Mouse (Mus musculus) heart, postnatal 14 days (tissue): ENCODE data around the gene Stxbp3. TPM values are rescaled to one million over a fixed set of nuclear protein-coding genes. Genes with fewer than 3 reads are reported as not detected.
"Not testable (repeated sequence)": the region's sequence is repeated elsewhere in the genome, so short reads cannot be mapped to it uniquely, and the experiment has no call there.

Experiments
- DNase-seq, 2 experiments: peaks; one replicate each; pipeline ENCODE4 v3.0.0; 2021 to 2022
- intact Hi-C: fragments of 180-260 bp; cut with DNase I; formaldehyde crosslinking; loops from one replicate; pipeline ENCODE4 v1.15.1; 2025
- long read RNA-seq, 2 experiments: library from polyadenylated mRNA; stranded (forward); transcript quantifications; one replicate each; pipeline ENCODE4 v2.0.0; 2021
- total RNA-seq, 2 experiments: library from RNA; stranded (reverse); gene quantifications; 2 replicates each; pipeline ENCODE4 v1.2.3; 2021

Stxbp3 gene
- 10 to 100 TPM; 25.9 to 31.3 TPM for total RNA-seq
- long read RNA-seq, experiment 1, transcript Stxbp3-201 (19 exons, 2,419 nt): major isoform, 29 of 32 reads
- long read RNA-seq, experiment 1, partial matches to known transcripts: 0 of 32 reads
- long read RNA-seq, experiment 1, other reads (novel, unspliced or antisense): 3 of 32 reads
- long read RNA-seq, experiment 2, transcript Stxbp3-201 (19 exons, 2,419 nt): major isoform, 25 of 33 reads
- long read RNA-seq, experiment 2, partial matches to known transcripts: 0 of 33 reads
- long read RNA-seq, experiment 2, other reads (novel, unspliced or antisense): 8 of 33 reads

DNA sequence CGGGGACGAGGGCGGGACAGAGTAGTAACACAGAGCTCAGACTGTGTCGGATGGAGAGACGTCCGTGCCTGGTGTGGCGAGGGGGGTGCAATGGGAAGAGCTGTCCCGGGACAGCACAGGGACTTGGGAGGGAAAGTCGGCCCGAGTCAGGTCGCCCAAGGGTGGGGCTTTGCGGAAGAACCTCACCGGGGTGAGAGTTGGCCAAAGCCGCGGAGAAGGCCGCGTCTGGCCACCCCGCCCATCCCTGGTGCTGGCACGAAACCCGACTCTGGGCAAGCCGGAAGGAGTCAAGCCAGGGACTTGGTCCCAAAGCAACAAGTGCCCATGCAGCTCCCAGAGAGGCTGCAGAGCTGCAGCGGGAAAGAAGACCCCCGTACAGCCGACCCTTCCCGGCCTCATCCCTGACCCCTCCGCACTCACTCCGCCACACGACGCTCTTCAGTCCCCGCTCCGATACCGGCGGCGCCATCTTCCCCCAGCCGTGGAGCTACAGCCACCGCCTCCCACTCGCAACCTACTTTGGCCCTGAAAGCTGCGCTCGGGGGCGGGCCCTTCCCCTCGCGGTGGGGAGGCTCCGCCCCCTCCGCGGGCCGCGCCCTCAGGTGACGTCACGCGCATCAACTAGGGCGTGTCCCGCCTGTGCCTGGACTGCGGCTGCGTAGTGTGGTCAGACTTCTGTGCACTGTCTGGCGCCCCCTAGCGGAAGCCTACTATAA lies at the start of gene Stxbp3:
Gene Stxbp3 (minus strand): TSS at position 527 of the 716 bp plus-strand sequence.
- intact Hi-C loops: loop anchor here (2.0 to 10.0 kb wide), 4 partner anchors 69 to 225 kb away; partner anchors contain the start of genes Gpsm2 and Prpf38b
- DNase-seq: peak; percentile 100

DNA sequence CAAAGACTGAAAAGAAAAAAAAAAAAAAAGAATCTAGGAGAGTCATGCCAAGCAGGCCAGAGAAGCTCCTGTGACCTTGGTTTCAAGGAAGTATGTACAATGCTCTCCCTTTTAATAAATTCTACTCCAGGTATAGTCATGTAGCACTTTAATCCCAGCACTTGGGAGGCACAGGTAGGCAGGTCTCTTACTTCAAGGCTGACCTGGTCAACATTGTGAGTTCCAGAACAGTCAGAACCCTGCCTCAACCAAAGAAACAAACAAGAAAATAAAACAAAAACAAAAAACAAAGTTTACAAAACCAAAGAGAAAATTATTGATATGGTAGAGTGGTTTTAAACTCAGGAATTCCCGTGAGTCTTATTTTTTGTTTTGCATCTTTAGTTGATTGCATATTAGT lies 49.6 kb upstream of the Stxbp3 start, which contains the start of gene Fndc7:
Gene Fndc7 (minus strand): TSS at position 101 of the 400 bp plus-strand sequence.
- intact Hi-C loops: no loop called here
- DNase-seq: no peak

DNA sequence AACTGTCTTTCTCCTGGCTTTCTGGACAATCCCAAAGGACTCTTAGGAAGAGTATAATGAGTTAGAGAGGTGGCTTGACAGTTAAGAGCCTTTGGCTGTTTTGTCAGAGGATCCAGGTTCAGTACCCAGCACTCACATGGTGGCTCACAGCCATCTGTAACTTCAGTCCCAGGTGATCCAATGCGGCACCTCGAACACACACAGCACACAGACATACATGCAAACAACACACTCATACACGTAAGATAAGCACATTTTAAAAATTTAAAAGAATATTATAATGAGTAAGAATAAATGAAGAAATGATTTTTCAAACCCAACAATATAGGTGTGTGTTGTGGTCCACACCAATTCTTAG lies 47.3 kb upstream of the Stxbp3 start:
- no peak for DNase-seq
- intact Hi-C loops: no loop called here

DNA sequence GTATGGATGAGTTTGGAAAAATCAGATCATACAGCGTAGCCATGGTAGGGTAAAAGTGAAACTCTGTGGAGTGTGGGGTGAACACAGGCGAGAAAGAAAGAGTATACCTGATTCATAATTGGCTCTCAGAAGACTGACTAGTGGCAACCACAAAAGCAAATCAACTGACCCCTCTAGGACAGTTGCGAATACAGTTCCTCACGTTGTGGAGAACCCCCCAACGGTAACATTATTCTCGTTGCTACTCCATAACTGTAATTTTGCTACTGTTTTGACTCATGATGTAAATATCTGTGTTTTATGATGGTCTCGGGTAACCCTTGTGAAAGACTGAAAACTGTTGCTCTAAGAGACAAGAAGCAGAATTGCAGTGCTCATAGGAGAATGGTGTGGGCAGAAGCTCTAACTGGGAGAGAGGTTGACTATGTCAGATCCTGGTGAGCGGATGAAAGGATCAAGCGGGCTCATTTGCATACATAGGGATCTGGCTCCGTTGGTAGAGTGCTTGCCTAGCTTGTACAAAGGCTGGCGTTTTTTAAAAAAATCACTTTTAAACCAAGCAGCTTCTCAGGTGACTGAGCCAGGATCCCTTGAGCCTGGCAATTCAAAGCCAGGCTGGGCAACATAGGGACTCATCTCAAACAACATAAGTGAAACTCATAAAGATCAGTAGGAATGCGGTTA lies 46.8 kb upstream of the Stxbp3 start:
- intact Hi-C loops: no loop called here
- no peak for DNase-seq

DNA sequence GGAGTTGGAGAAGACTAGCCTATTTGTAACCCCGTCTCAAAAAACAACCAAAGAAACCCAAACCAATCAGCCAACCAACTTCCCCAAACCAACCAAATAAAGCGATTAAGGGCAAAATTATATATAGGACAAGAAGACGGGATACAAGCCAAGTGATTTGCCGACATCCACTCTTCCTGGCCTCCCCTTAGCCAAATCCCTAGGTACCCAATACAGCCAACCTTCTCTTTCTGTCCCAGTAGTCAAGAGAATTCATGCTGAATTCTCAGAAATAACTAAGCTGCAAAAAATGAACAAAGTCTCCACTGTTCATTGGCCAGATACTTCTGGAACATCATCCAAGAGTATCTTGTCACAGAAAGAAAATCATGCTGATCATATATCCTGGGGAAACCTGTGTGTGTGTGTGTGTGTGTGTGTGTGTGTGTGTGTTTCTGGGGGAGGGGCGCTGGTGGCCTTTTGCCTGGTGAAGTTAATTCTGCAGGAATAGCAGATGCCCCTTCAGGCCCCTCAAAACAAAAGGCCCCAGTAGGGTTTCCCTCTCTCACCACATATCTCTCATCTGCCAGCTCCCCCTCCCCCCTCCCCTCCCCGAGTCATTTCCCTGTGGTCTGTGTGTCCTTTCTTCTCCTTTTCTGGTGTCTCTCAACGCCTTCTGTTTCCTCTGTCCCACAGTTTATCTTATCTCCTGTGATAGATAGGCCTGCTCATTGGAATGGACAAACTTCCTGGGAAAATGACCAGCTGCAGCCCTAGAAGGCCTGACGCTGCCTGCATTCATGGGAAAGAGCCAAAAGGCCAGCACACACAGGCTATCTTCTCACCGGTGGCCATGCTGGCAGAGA lies 45.6 kb upstream of the Stxbp3 start:
- DNase-seq: peak; percentile 27 to 37
- intact Hi-C loops: no loop called here

DNA sequence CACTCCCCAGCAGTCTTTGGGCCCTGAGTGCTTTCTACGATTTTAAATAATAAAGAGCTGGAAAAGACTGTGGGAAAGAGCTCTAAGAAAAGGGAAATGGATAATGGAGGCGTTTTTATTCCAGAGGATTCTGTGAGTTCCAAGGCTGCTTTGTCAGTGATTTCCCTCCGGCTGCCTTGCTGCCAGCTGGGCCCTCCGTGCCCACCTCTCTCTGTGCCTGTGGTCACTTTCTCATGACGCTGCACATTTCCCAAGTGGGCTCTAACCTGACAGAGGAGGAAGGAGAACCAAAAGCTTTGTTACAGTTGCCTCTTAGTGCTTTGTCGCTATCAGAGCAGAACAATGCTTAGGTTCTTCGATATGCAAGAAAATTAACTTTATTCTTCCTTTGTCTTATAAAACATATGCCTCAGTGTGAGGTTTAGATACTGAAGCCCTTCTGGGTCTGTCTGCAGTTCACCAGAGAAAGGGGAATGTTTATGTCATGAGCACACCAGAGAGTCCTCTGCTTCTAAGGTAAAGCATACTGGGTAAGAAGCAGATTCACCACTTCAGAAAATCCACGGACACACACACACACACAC lies 44.5 kb upstream of the Stxbp3 start:
- no peak for DNase-seq
- intact Hi-C loops: no loop called here

DNA sequence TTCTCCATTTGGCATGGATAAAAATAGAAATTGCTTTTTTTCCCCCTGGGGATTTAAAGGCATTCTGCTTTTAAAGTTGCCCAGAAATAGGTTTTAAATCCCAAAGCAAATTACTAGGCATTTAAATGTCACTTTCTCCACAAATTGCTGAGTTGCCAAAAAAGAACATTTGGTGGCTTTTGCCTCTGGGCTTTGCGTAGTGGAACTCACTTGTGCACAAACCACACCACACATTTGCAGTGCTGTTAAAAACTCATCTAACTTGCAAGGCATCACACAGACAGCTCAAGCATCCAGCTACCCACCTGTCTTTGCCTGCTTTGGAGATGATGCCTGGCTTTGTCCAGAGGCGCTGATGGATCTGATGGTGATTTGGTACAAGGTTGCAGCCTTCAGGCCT lies 42.7 kb upstream of the Stxbp3 start:
- intact Hi-C loops: no loop called here
- no peak for DNase-seq

DNA sequence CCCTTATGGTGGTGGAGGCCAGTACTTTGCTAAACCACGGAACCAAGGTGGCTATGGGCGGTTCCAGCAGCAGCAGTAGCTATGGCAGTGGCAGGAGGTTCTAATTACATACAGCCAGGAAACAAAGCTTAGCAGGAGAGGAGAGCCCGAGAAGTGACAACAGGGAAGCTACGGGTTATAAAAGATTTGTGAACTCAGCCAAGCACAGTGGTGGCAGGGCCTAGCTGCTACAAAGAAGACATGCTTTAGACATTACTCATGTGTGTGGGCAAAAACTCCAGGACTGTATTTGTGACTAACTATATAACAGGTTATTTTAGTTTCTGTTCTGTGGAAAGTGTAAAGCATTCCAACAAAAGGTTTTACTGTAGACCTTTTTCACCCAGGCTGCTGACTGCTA lies 41.5 kb upstream of the Stxbp3 start:
- intact Hi-C loops, DNase-seq: not testable (repeated sequence)

DNA sequence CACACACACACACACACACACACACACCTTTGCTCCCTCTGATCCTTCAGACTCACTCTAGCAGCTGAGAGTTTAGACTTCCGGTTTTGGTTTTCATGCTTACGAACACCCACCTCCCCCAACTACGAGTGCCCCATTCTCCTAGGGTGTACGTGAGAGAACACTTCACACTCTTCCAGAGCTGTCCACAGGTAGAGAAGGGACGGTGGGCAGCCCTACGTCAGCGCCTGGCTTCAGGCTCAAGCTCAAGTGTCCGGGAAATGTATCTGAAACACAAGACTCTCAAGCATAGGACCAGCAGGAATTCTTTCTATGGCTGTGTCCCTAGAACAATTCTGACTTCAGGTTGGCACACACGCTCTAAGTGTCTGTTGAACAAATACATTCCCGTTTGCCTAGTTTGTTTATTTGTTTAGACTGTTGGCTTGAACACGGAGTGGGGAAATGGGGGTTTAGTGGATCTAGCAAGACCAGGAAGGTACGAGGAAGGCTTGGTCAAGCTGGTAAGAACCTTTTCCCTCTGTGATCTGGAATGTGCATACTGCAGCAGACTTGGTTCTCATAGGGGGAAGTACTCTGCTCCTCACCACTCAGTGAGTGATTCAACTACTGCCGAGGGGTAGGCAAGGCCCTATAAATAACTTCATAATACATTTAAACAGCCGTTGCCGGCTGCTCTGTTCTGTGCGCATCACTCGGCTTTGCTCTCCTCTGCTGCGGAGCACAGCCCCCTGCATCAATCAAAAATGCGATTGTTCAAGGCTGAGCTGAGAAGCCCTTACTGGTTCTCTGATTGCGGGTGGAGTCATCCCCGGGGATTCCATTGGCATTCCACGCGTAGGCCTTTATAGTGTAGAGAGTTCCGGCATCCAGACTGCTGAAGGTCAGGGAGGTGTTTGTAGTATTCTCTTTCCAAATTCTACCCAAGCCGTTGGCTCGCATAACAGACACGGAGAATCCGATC lies 40.5 kb upstream of the Stxbp3 start:
- intact Hi-C loops: no loop called here
- DNase-seq: peak in 1 of 2 experiments; percentile 20

DNA sequence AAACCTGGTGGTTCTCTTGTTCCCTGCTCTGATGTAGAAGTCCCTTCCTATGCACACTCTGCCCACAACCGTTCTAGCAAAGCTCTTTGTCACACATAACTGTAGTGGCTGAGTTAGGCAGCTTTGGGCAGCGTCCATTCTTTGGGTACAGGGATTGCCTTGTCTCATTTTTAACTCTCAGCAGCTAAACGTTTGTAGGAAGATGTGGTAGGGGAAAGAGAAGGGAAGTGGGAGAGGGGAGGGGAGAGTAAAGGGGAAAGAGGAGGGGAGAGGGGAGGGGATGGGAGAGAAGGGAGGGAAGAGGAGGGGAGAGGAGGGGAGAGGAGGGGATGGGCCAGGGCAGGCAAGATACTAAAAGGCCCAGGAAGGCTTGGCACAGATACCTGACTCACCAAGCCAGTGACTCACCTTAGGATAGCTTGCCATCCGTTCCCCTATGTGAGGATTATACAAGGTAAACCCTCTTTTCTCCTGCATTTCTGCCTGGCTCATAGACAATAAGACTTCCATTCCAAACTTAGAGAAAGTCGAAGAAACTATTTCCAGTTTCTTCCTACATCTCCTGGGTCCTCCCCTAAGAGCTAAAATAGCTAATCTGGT lies 39.6 kb upstream of the Stxbp3 start:
- intact Hi-C loops: no loop called here
- no peak for DNase-seq

DNA sequence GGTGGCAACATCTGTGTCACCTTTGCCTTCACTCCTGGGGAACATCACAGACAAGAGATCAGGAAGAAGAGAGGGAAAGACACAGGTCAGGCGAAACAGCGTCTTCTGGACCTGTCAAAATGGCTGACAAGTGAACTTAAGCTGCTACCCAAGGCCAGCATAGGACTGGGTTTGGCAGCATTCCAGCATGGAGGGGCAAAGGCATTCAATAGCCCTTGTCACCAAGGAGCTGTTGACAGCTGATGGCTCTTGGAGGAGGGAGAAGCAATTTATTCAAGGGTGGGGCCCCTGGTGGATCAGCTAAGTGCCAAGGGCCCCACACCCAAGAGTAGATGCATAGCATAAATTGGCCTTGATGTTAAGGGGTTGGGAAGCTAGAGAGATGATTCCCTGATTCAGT lies 38.8 kb upstream of the Stxbp3 start:
- no peak for DNase-seq
- intact Hi-C loops: no loop called here

DNA sequence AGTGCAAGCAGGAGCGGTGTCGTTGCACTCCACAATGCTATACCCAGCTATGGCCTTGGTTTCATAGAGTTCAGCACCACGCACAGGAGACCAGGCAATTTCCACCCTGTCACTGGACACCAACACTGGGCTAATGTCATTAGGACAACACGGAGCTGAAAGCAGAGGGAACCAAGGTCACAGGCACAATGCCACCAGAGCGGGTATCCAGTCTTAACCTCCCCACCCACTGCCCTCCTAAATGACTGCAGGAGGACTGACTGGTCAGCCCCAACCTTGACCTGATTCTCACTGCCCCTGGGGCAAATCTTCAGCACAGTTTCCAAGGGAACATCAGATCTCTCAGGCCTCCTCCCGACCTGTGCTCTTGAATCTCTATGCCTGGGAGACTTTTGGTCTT lies 30.3 kb upstream of the Stxbp3 start:
- intact Hi-C loops: no loop called here
- DNase-seq: no peak

DNA sequence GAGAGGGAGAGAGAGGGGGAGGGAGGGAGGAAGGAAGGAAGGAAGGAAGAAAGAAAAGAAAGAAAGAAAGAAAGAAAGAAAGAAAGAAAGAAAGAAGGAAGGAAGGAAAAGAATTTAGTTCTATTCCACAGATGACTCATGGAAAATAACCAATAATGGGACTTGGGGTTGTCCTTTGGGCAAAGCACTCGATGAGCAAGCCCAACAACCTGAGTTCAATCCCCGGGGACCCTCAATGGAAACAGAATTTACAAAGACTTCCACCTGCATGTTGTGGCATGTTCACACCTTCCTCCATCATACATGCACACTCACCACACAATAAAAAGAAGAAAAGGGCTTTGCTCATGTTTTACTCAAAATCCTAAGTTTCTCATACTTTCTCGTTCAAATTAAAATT lies 27.1 kb upstream of the Stxbp3 start:
- no peak for DNase-seq
- intact Hi-C loops: no loop called here

DNA sequence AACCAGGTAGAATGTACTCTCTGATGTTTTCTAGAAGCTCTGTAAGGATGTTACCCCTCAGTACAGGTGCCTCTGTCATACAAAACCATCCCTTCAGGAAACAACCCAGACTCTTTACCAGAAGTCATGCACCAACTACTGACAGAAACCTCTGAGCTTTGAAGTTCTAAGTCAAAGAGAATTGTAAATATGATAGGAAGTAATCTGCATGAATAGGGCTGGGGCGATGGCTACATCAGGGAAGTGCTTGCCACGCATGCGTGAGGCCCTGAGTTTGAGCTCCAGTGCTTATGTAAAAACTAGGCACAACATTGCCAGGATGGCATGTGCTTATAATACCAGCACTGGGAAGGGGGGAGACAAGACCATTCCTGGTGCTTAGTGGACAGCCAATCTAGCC lies 25.4 kb upstream of the Stxbp3 start:
- no peak for DNase-seq
- intact Hi-C loops: no loop called here

DNA sequence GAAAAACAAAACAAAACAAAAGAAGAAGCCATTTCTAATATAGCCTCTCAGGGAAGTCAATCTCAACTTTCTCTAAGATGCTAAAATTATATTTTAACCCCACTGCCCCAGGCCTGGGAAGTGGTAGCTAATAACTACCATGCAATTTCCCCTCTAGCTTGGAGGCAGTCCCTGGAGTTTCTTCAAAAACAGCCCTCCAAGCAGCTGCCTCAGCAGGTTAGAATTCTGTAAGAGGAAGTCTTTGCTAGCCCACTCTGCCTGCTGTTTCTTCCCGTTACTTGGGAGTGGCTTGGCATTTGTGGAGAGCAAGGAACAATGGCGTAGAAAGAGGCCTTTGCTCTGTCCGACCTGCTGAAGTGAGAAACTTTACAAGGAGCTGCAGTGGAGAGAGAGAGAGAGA lies 24.8 kb upstream of the Stxbp3 start:
- intact Hi-C loops: no loop called here
- DNase-seq: no peak

DNA sequence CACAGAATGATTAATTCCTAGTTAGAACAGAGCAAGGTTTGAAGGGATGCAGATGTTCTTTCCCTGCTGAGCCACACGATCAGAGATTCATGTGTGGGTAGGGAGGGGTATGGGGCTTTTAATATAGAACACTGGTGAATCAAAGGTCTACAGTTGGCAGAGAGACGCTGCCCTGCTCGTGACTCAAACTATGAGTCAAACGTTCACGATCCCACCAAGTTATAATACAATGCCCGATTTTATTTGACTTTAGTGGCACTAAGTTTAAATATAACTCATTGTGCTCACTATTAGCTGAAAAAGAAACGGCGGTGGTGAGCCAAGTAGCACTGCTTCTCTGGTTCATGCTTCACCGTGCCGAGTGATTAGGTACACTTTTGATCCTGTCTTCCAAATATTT lies 22.8 kb upstream of the Stxbp3 start:
- intact Hi-C loops: no loop called here
- DNase-seq: no peak

DNA sequence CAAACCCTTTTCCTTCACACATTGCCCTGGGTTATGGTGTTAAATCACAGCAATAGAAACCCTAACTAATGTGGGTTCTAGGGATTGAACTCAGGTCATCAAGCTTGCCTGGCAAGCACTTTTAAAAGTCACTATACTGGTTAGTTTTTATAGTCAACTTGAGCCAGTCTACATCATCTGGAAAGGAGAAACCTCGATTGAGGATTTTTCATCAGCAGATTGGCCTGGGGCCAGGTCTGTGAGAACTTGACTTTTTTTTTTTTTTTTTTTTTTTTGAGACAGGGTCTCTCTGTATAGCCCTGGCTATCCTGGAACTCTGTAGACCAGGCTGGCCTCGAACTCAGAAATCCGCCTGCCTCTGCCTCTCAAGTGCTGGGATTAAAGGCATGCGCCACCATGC lies 22.0 kb upstream of the Stxbp3 start:
- intact Hi-C loops, DNase-seq: not testable (repeated sequence)

DNA sequence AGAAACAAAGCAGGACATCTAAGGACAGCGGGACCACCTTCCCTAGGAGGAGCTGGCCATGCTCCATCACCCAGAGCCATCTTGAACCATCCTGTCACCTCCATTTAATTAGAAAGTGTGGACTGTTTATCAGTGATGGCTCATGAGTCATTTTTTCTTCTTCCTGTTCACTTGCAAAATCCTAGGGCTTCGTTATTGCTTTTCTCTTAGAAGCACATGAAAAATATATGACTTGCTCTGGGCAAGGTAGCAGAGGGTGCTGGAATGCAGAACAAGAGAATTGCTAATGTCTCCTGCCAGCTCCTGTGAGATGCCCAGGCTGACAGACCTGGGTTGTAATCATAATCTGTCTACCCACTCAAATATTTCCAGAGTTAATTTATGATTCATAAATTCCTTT lies 20.5 kb upstream of the Stxbp3 start:
- intact Hi-C loops: no loop called here
- DNase-seq: no peak
